Mouse (Mus musculus): ENCODE results near the gene Olfr239. TPM values are rescaled to one million over a fixed set of nuclear protein-coding genes. Genes with fewer than 3 reads are reported as not detected.
"Not testable (repeated sequence)": the region's sequence is repeated elsewhere in the genome, so short reads cannot be mapped to it uniquely, and the experiment has no call there.

Olfr239 gene
- total RNA-seq (2015; ENCODE audit: low replicate concordance) = not detected in 2 replicates
- not detected in 2 replicates for total RNA-seq (2017; ENCODE audit: low replicate concordance)

- ATAC-seq (replicated peaks; ENCODE audit: low FRiP score, poor library complexity, severe bottlenecking) = not testable (repeated sequence)
Measured at GRCm38 (mm10) chr17:33191002-33191401, at the start of gene Olfr239. TSS of gene Olfr239 (plus strand) at chr17:33191302.

GRCm38 (mm10) chr17:33168147-33168546 is 23.0 kb upstream of the Olfr239 start, which contains the start of gene Olfr55:
TSS of gene Olfr55 (plus strand) at chr17:33168447.
- not testable (repeated sequence) for ATAC-seq (replicated peaks; ENCODE audit: low FRiP score, poor library complexity, severe bottlenecking)

GRCm38 (mm10) chr17:33221590-33221989 is 30.5 kb downstream of the Olfr239 start, which contains the start of gene Olfr1564:
TSS of gene Olfr1564 (minus strand) at chr17:33221690.
- no peak for ATAC-seq (replicated peaks; ENCODE audit: low FRiP score, poor library complexity, severe bottlenecking)

- ATAC-seq (replicated peaks; ENCODE audit: low FRiP score, poor library complexity, severe bottlenecking) = not testable (repeated sequence)
Measured at GRCm38 (mm10) chr17:33236646-33237045, 45.5 kb downstream of the Olfr239 start.

Other genes starting within 250 kb of the Olfr239 start
- 1.3 and 4.0 TPM in 2 replicates for gene Cyp4f13, start 243.9 kb upstream of the Olfr239 start, total RNA-seq (2015; ENCODE audit: low replicate concordance)
- 0.70 and 2.3 TPM in 2 replicates for gene Cyp4f13, start 243.9 kb upstream of the Olfr239 start, total RNA-seq (2017; ENCODE audit: low replicate concordance)
- 2.5 and 4.8 TPM in 2 replicates for gene Zfp472, start 225.5 kb upstream of the Olfr239 start, total RNA-seq (2015; ENCODE audit: low replicate concordance)
- 3.7 and 3.8 TPM in 2 replicates for gene Zfp472, start 225.5 kb upstream of the Olfr239 start, total RNA-seq (2017; ENCODE audit: low replicate concordance)
- 2.5 TPM in 1 of 2 replicates, not detected in the other for gene Zfp952, start 198.2 kb upstream of the Olfr239 start, total RNA-seq (2015; ENCODE audit: low replicate concordance)
- 1.7 and 3.8 TPM in 2 replicates for gene Zfp952, start 198.2 kb upstream of the Olfr239 start, total RNA-seq (2017; ENCODE audit: low replicate concordance)
- gene Zfp763, start 157.9 kb upstream of the Olfr239 start, total RNA-seq (2015; ENCODE audit: low replicate concordance) = 3.5 and 3.6 TPM in 2 replicates
- gene Zfp763, start 157.9 kb upstream of the Olfr239 start, total RNA-seq (2017; ENCODE audit: low replicate concordance) = 2.6 and 4.2 TPM in 2 replicates
- gene 4921501E09Rik, start 123.2 kb upstream of the Olfr239 start, total RNA-seq (2015; ENCODE audit: low replicate concordance) = not detected in 2 replicates
- gene 4921501E09Rik, start 123.2 kb upstream of the Olfr239 start, total RNA-seq (2017; ENCODE audit: low replicate concordance) = not detected in 2 replicates
- gene Zfp563, start 102.0 kb upstream of the Olfr239 start, total RNA-seq (2015; ENCODE audit: low replicate concordance) = 0.21 TPM in 1 of 2 replicates, not detected in the other
- 0.42 and 0.60 TPM in 2 replicates for gene Zfp563, start 102.0 kb upstream of the Olfr239 start, total RNA-seq (2017; ENCODE audit: low replicate concordance)
- gene Morc2b, start 51.6 kb upstream of the Olfr239 start, total RNA-seq (2015; ENCODE audit: low replicate concordance) = not detected in 2 replicates
- not detected in 2 replicates for gene Morc2b, start 51.6 kb upstream of the Olfr239 start, total RNA-seq (2017; ENCODE audit: low replicate concordance)
- not detected in 2 replicates for gene Olfr55, start 22.9 kb upstream of the Olfr239 start, total RNA-seq (2015; ENCODE audit: low replicate concordance)
- not detected in 2 replicates for gene Olfr55, start 22.9 kb upstream of the Olfr239 start, total RNA-seq (2017; ENCODE audit: low replicate concordance)
- gene Olfr1564, start 30.4 kb downstream of the Olfr239 start, total RNA-seq (2015; ENCODE audit: low replicate concordance) = not detected in 2 replicates
- gene Olfr1564, start 30.4 kb downstream of the Olfr239 start, total RNA-seq (2017; ENCODE audit: low replicate concordance) = not detected in 2 replicates
- gene Zfp955a, start 63.8 kb downstream of the Olfr239 start, total RNA-seq (2015; ENCODE audit: low replicate concordance) = 1.2 and 4.6 TPM in 2 replicates
- 2.4 and 4.6 TPM in 2 replicates for gene Zfp955a, start 63.8 kb downstream of the Olfr239 start, total RNA-seq (2017; ENCODE audit: low replicate concordance)
- gene Olfr63, start 73.4 kb downstream of the Olfr239 start, total RNA-seq (2015; ENCODE audit: low replicate concordance) = not detected in 2 replicates
- not detected in 2 replicates for gene Olfr63, start 73.4 kb downstream of the Olfr239 start, total RNA-seq (2017; ENCODE audit: low replicate concordance)
- 0.38 and 0.42 TPM in 2 replicates for gene Zfp955b, start 98.2 kb downstream of the Olfr239 start, total RNA-seq (2015; ENCODE audit: low replicate concordance)
- gene Zfp955b, start 98.2 kb downstream of the Olfr239 start, total RNA-seq (2017; ENCODE audit: low replicate concordance) = 0.60 and 2.6 TPM in 2 replicates
- gene Zfp81, start 167.6 kb downstream of the Olfr239 start, total RNA-seq (2015; ENCODE audit: low replicate concordance) = 6.0 and 6.1 TPM in 2 replicates
- gene Zfp81, start 167.6 kb downstream of the Olfr239 start, total RNA-seq (2017; ENCODE audit: low replicate concordance) = 2.5 and 5.0 TPM in 2 replicates
- 21.5 and 26.3 TPM in 2 replicates for gene Zfp101, start 203.3 kb downstream of the Olfr239 start, total RNA-seq (2015; ENCODE audit: low replicate concordance)
- 36.5 and 48.1 TPM in 2 replicates for gene Zfp101, start 203.3 kb downstream of the Olfr239 start, total RNA-seq (2017; ENCODE audit: low replicate concordance)
- not detected in 2 replicates for gene Actl9, start 241.6 kb downstream of the Olfr239 start, total RNA-seq (2015; ENCODE audit: low replicate concordance)
- not detected in 2 replicates for gene Actl9, start 241.6 kb downstream of the Olfr239 start, total RNA-seq (2017; ENCODE audit: low replicate concordance)

Data from erythroblast, adult 5-6 weeks (primary cell).